Mouse (Mus musculus) heart, postnatal 0 days (tissue): ENCODE measurements around the gene Lbhd2. TPM values are rescaled to one million over a fixed set of nuclear protein-coding genes. Genes with fewer than 3 reads are reported as not detected.
A peak's percentile ranks its signal among the peaks of the same experiment; 100 is the strongest.

Source experiments
- ATAC-seq: fragments of 200-750 bp; cut with Nextera tagmentation; 2 replicates; pipeline ENCODE4 v1.8.0; 2017; ENCODE audit warnings: low read depth, moderate number of reproducible peaks, moderate library complexity; ENCODE audit not compliant: insufficient read depth
- DNase-seq: peaks from one replicate; pipeline ENCODE4 v3.0.0-alpha.2; 2016; ENCODE audit warnings: low spot score
- H3K27ac ChIP-seq: fragments of 300-500 bp; sonication (generic); 2 replicates; pipeline ENCODE4 v1.5.1; 2014; ENCODE audit warnings: low read depth, mild to moderate bottlenecking
- H3K27me3 ChIP-seq: fragments of 300-500 bp; sonication (generic); 2 replicates; pipeline ENCODE4 v1.6.1; 2014; ENCODE audit warnings: low read length, mixed read lengths; ENCODE audit not compliant: control insufficient read depth, insufficient read depth
- H3K36me3 ChIP-seq: fragments of 300-500 bp; sonication (generic); replicated peaks from 2 replicates; pipeline ENCODE4 v1.6.1; 2014; ENCODE audit warnings: low read length, mixed read lengths; ENCODE audit not compliant: control insufficient read depth, insufficient read depth
- H3K4me1 ChIP-seq: fragments of 300-500 bp; sonication (generic); 2 replicates; pipeline ENCODE4 v1.6.1; 2014; ENCODE audit warnings: antibody characterized with exemption; ENCODE audit not compliant: control insufficient read depth, insufficient read depth
- H3K4me2 ChIP-seq: fragments of 300-500 bp; sonication (generic); 2 replicates; pipeline ENCODE4 v1.6.1; 2014; ENCODE audit warnings: low read depth, mild to moderate bottlenecking, low read length, moderate library complexity
- H3K4me3 ChIP-seq: fragments of 300-500 bp; sonication (generic); 2 replicates; pipeline ENCODE4 v1.5.1; 2014; ENCODE audit warnings: low read depth, low read length
- H3K9ac ChIP-seq: fragments of 300-500 bp; sonication (generic); replicated peaks from 2 replicates; pipeline ENCODE4 v1.6.1; 2014; ENCODE audit warnings: low read depth, low read length, mixed read lengths
- H3K9me3 ChIP-seq: fragments of 300-500 bp; sonication (generic); replicated peaks from 2 replicates; pipeline ENCODE4 v1.6.1; 2016; ENCODE audit warnings: low read length; ENCODE audit not compliant: control insufficient read depth
- CTCF ChIP-seq: IDR thresholded peaks from 2 replicates; pipeline ENCODE4 v1.5.1; 2016; ENCODE audit warnings: antibody characterized with exemption, control low read depth, low read depth
- EP300 ChIP-seq: IDR thresholded peaks from 2 replicates; pipeline ENCODE4 v1.6.1; 2016; ENCODE audit warnings: antibody characterized with exemption, low read depth
- WGBS: fragments of 180-500 bp; shearing (Covaris S2); extraction: QIAGEN DNeasy Blood & Tissue Kit; methylation state at CpG from one replicate; pipeline ENCODE4 v1.1.7; 2014; 5-methylcytosine and 5-hydroxymethylcytosine counted together
- polyA plus RNA-seq: library from polyadenylated mRNA; unstranded; fragments of >200 nt; fragmentation: Nextera tagmentation; extraction: Ambion mirVana; gene quantifications from 2 replicates; pipeline ENCODE4 v1.2.1, GENCODE M21; 2015
- total RNA-seq: library from RNA; depleted of rRNA; stranded (reverse); fragments of >200 nt; gene quantifications from 2 replicates; pipeline ENCODE4 v1.2.3, GENCODE M21; 2014; ENCODE audit warnings: low replicate concordance

Lbhd2 gene
- total and polyA plus RNA-seq, 2 experiments from 2014 or later: not detected

DNA sequence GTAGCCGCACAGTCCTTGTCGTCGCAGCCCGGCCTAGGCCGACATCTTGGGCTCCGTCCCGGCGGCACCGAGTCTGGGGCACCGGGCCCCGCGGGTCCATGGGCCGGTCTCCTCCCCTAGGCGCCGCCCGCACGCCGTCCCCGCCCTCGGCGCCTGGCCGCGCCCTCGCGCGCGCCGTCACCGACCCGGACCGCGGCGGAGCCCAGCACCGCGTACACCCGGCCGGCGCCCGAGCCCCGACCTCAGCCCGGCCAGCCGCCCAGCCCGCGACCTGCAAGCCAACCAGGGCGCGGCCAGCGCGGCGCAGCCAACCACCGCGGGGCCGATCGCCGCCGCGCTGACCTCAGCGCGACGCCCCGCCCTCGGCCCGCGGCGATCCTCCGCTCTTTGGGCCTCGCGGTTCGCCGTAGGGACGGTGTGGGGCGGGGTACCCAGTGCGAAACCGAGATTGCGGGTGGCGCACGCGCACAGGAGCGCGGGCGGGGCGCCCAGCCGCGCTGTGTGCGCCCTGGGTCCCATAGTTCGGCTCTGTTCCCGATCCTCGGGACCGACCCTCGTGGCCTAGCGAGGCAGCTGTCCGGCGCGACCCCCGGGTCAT lies 29.1 kb upstream of the Lbhd2 start, which contains the start of gene Cdc42bpb:
TSS of gene Cdc42bpb (minus strand) at position 343 of the 598 bp plus-strand sequence.
- Histone ChIP-seq H3K9ac (peak within 1 kb of the TSS; percentile 90), H3K27me3 (no peaks in the 10 kb centered on the region), H3K36me3 (no peaks in the 10 kb centered on the region), H3K4me1 (peaks cover 22% of the 10 kb centered on the region), H3K4me3 (peak within 1 kb of the TSS; percentile 80), H3K27ac (peak within 1 kb of the TSS; percentile 96), H3K4me2 (peak within 1 kb of the TSS; percentile 97), H3K9me3 (no peaks in the 10 kb centered on the region)
- DNase-seq (peak; percentile 92), ATAC-seq (peak; percentile 92)
- TF ChIP-seq CTCF (no peak), EP300 (no peak)
- WGBS: under 1% methylated on average over 81 of the region's 94 CpGs

DNA sequence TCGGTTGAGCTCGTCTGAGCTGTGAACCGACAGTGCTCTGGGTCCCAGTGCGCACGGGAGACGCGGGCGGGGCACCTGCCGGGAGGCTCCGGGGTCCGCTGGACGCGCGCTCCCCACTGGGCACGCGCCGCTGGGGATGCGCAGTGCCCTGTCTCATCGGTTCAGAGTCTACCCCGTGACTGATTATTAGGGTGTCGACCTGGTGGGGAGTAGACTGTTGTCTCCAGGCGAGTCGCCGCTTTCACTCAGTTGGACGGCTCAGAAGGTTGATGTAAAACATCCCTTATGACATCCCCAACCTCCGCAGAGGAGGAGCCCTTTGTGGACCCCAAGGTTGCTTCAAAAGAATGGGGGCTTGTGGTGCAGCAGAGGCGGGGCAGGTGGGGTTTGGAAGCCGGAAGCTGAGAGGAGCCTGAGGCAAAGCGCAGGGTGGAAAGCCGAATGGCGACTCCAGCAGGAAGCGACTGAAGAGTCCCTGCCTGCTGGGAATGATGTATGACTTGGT lies 28.6 kb upstream of the Lbhd2 start:
- ATAC-seq: peak; percentile 36
- peak overlapping the region; percentile 90 for H3K9ac ChIP-seq
- H3K27ac ChIP-seq: peak overlapping the region; percentile 96
- DNase-seq: no peak
- H3K4me2 ChIP-seq: peak overlapping the region; percentile 97
- peaks cover 22% of the 10 kb centered on the region for H3K4me1 ChIP-seq
- H3K27me3 ChIP-seq: no peaks in the 10 kb centered on the region
- under 1% methylated on average over 32 of the region's 32 CpGs for WGBS
- H3K4me3 ChIP-seq: peak overlapping the region; percentile 80
- no peaks in the 10 kb centered on the region for H3K36me3 ChIP-seq
- no peaks in the 10 kb centered on the region for H3K9me3 ChIP-seq
- TF ChIP-seq CTCF: no peak
- TF ChIP-seq EP300: no peak

DNA sequence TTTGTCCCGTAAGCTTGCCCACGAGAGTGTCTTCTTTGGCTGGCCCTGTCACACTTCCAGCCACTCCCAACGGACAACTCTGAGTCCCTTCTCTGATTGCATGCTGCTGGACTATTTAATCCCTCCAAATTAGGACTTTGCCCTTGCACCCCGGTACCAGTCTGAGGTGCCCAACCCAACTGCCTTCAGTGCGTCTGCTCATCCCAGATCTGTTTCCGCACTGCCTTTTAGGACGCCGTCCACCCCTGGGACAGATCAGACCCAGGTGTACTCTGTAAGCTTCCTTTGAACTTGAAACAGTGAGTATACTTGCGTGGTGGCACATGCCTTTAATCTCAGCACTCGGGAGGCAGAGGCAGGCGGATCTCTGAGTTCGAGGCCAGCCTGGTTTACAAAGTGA lies 27.8 kb upstream of the Lbhd2 start:
- DNase-seq: no peak
- no peak overlapping the region for H3K27ac ChIP-seq
- peak overlapping the region; percentile 97; the same call in 1 of the 2 replicates for H3K4me2 ChIP-seq
- no peaks in the 10 kb centered on the region for H3K9me3 ChIP-seq
- H3K4me1 ChIP-seq: peaks cover 22% of the 10 kb centered on the region
- ATAC-seq: no peak
- 69% methylated on average over 12 of the region's 12 CpGs for WGBS
- TF ChIP-seq CTCF (no peak), EP300 (no peak)
- no peak overlapping the region for H3K4me3 ChIP-seq
- H3K27me3 ChIP-seq: no peaks in the 10 kb centered on the region
- H3K36me3 ChIP-seq: no peaks in the 10 kb centered on the region
- H3K9ac ChIP-seq: peak overlapping the region; percentile 90; the same call in 1 of the 2 replicates

DNA sequence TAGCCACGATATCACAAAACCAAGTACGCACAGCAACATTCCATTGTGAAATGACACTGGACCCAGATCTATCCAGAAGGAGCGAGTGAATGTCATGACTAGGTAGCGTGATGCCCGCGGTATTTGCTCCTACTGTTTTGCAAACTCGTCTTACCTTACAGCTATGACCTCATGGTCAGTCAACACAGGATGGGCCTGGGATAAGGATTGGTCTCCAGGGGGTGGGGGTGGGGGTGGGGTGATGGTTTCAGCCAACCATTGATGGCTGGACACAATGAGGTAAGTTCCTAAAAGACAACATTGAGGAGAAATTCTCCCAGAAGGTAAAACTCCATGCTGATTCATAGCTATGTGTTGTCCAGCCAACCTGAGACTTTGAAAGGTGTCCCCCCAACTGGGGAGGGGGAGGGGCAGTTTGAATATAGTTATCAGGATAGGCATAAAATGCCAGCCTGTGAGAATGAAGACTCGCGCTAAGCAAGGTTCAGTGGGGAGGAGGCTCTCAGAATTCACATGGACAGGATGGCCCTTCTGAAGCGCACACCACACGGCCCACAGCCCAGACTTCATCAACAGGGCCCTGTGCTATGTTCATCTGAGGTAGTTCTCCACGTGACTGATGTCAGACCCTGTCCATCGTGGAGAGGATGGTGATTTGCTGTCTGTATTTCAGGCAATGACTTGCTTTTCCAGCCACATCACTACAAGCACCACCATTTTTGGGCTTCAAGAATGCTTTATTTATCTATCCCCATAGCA lies 20.5 kb upstream of the Lbhd2 start:
- no peaks in the 10 kb centered on the region for H3K9me3 ChIP-seq
- no peak overlapping the region for H3K9ac ChIP-seq
- no peaks in the 10 kb centered on the region for H3K27me3 ChIP-seq
- ATAC-seq (no peak; the same call in 1 of the 2 replicates), DNase-seq (no peak)
- TF ChIP-seq EP300 (no peak), CTCF (no peak)
- H3K27ac ChIP-seq: peak overlapping the region; percentile 83
- WGBS: 68% methylated on average over 13 of the region's 13 CpGs
- H3K36me3 ChIP-seq: no peaks in the 10 kb centered on the region
- peaks cover 13% of the 10 kb centered on the region for H3K4me1 ChIP-seq
- no peak overlapping the region for H3K4me3 ChIP-seq
- H3K4me2 ChIP-seq: peak overlapping the region; percentile 2; the same call in 1 of the 2 replicates

DNA sequence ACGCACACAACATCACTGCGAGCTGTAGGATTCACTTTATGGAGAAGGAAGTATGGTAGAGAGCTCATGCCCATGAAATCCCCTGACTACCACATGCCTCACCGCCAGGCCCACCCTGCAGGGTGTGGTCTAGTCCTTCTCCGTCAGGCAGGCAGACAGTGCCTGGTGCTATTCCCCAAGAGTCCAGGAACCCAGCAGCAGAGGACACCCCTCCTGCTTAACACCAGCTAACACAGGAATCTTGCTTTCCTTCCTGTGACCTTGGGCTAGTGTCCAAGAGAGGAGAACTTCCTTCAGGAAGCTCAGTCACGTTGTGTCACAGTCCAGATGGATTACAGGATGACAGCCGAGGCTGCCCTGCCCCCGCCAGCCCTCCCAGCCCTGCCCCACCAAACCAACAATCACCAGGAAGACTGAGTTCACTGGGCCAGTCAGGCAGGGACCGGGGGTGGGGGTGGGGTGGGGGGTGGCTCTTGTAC lies 19.9 kb upstream of the Lbhd2 start:
- H3K4me3 ChIP-seq: no peak overlapping the region
- H3K36me3 ChIP-seq: no peaks in the 10 kb centered on the region
- H3K9ac ChIP-seq: no peak overlapping the region; the same call in 1 of the 2 replicates
- H3K4me1 ChIP-seq: peaks cover 13% of the 10 kb centered on the region
- 18% methylated on average over 8 of the region's 8 CpGs for WGBS
- H3K27ac ChIP-seq: peak overlapping the region; percentile 83
- peak overlapping the region; percentile 2; the same call in 1 of the 2 replicates for H3K4me2 ChIP-seq
- DNase-seq: peak; percentile 83
- no peaks in the 10 kb centered on the region for H3K9me3 ChIP-seq
- no peaks in the 10 kb centered on the region for H3K27me3 ChIP-seq
- peak; percentile 90 for ATAC-seq
- no peak; the same call in 1 of the 2 replicates for TF ChIP-seq CTCF
- peak; percentile 92 for TF ChIP-seq EP300
